ENCODE assay signal across 11 mouse cellular contexts in the genomic region with DNA sequence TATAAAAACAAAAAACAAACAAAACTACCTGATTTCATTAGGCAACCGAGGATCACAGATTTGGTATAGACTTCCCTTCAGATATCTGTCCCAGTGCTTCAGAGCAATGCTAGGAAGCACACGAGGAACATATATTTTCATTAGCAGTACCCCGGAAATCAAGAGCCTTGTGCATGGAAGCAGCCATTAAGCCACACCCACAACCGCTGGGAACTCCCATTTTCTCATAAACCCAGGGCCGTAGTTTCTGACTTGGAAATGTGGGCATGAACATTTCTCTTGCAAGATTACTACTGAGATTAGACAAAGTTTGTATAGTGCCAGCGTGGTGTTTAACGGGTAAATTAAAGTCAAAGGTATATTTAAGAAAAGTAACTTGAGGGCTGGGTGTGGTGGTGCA. TPM values are rescaled to one million over a fixed set of nuclear protein-coding genes. Genes with fewer than 3 reads are reported as not detected.
DNase-seq lines count a peak whose midpoint lies in the region; ATAC-seq and TF ChIP-seq lines count a peak whose summit lies in the region.
"Had no signal": no experiment of that assay in that cellular context is flagged by ENCODE, and none has a peak within 500 bp of the region (broad histone marks: within the 10 kb centered on the region; RNA-seq: fewer than 3 reads in every experiment).

No protein-coding gene starts in this region.

- no peaks in the 10 kb centered on the region for H3K27me3 ChIP-seq in limb, embryonic 12.5 days
- H3K27me3 ChIP-seq in limb, embryonic 10.5 days (ENCODE audit: low read depth, poor library complexity, severe bottlenecking) = no peaks in the 10 kb centered on the region
- H3K27me3 ChIP-seq in ES-Bruce4 (ENCODE audit: control insufficient read depth, insufficient read depth, low read length, poor library complexity, severe bottlenecking) (no peaks in the 10 kb centered on the region), MEL (ENCODE audit: control insufficient read depth in 1 of 2, insufficient read depth in 2 of 2, low read length in 2 of 2) (no peaks in the 10 kb centered on the region)
- H3K27me3 ChIP-seq in limb, embryonic 13.5 days = no peaks in the 10 kb centered on the region
- H3K27me3 ChIP-seq in hindbrain, postnatal 0 days (ENCODE audit: insufficient read depth, low read length) = no peaks in the 10 kb centered on the region

- TF ChIP-seq CTCF in ES-Bruce4 (IDR thresholded peaks at IDR 0.05; ENCODE audit: low read depth, low read length) (no peak), MEL (IDR thresholded peaks at IDR 0.05 in 2 of 3, conservative IDR thresholded peaks at IDR 0.05 in 1 of 3; ENCODE audit: control insufficient read depth in 1 of 3, insufficient read depth in 1 of 3, low read depth in 2 of 3, low read length in 3 of 3, poor library complexity in 1 of 3, severe bottlenecking in 1 of 3) (no peak)
- no peak for TF ChIP-seq CTCF in hindbrain, postnatal 0 days (IDR thresholded peaks at IDR 0.05; ENCODE audit: low read depth)

- TF ChIP-seq EP300 in ES-Bruce4 (IDR thresholded peaks at IDR 0.05; ENCODE audit: insufficient read depth, low read depth, low read length) (no peak), MEL (IDR thresholded peaks at IDR 0.05; ENCODE audit: low read depth in 1 of 2, low read length in 2 of 2) (no peak)

- peaks cover 63% of the 10 kb centered on the region for H3K79me2 ChIP-seq in MEL (ENCODE audit: control insufficient read depth, insufficient read depth, low read length, poor library complexity)

- H3K4me1 ChIP-seq in limb, embryonic 12.5 days (replicated peaks) = peaks cover 23% of the 10 kb centered on the region
- H3K4me1 ChIP-seq in limb, embryonic 10.5 days = peaks cover 19% of the 10 kb centered on the region
- H3K4me1 ChIP-seq in ES-Bruce4 (ENCODE audit: control insufficient read depth, insufficient read depth, low read length) = no peaks in the 10 kb centered on the region
- peaks cover 19 to 34% of the 10 kb centered on the region in 2 experiments for H3K4me1 ChIP-seq in MEL (ENCODE audit: control insufficient read depth in 1 of 2, insufficient read depth in 2 of 2, low read length in 2 of 2)
- peaks cover 23% of the 10 kb centered on the region for H3K4me1 ChIP-seq in limb, embryonic 13.5 days
- peaks cover 14% of the 10 kb centered on the region for H3K4me1 ChIP-seq in hindbrain, postnatal 0 days (ENCODE audit: insufficient read depth, low read length)

- H3K4me2 ChIP-seq in limb, embryonic 12.5 days = peak overlapping the region; percentile 79; the same call in 1 of the 2 replicates
- H3K4me2 ChIP-seq in limb, embryonic 13.5 days (replicated peaks) = peak overlapping the region; percentile 93
- no peak overlapping the region for H3K4me2 ChIP-seq in hindbrain, postnatal 0 days (ENCODE audit: low read depth, low read length)

- H3K36me3 ChIP-seq in limb, embryonic 12.5 days = peaks cover 38% of the 10 kb centered on the region
- H3K36me3 ChIP-seq in limb, embryonic 10.5 days = peaks cover 44% of the 10 kb centered on the region
- H3K36me3 ChIP-seq in ES-Bruce4 (ENCODE audit: control insufficient read depth, insufficient read depth, low read length, poor library complexity, severe bottlenecking) (peaks cover 29% of the 10 kb centered on the region), MEL (ENCODE audit: control insufficient read depth in 1 of 2, insufficient read depth in 2 of 2, low read length in 2 of 2) (peaks cover 7 to 48% of the 10 kb centered on the region in 2 experiments)
- peaks cover 35% of the 10 kb centered on the region for H3K36me3 ChIP-seq in limb, embryonic 13.5 days
- H3K36me3 ChIP-seq in hindbrain, postnatal 0 days (ENCODE audit: insufficient read depth, low read length) = peaks cover 2% of the 10 kb centered on the region; the same call in 1 of the 2 replicates

- TF ChIP-seq POLR2A in ES-Bruce4 (IDR thresholded peaks at IDR 0.05; ENCODE audit: insufficient read depth, low read length) = no peak
- no peak for TF ChIP-seq POLR2A in MEL (IDR thresholded peaks at IDR 0.05; ENCODE audit: control insufficient read depth in 1 of 2, insufficient read depth in 1 of 2, low read depth in 1 of 2, low read length in 2 of 2, poor library complexity in 1 of 2)

- H3K27ac ChIP-seq in limb, embryonic 12.5 days = no peak overlapping the region
- H3K27ac ChIP-seq in limb, embryonic 10.5 days = no peak overlapping the region
- H3K27ac ChIP-seq in ES-Bruce4 (ENCODE audit: insufficient read depth, low read length) (no peak overlapping the region), MEL (ENCODE audit: control insufficient read depth, low read depth, low read length) (no peak overlapping the region)
- no peak overlapping the region for H3K27ac ChIP-seq in limb, embryonic 13.5 days
- H3K27ac ChIP-seq in hindbrain, postnatal 0 days = no peak overlapping the region

- ATAC-seq in limb, embryonic 12.5 days (ENCODE audit: insufficient number of reproducible peaks, insufficient read depth, low FRiP score, low TSS enrichment, low read depth) = no peak
- ATAC-seq in limb, embryonic 13.5 days (ENCODE audit: low FRiP score, low read depth) = no peak
- ATAC-seq in hindbrain, postnatal 0 days = no peak

- H3K9ac ChIP-seq in limb, embryonic 12.5 days (replicated peaks) = no peak overlapping the region
- H3K9ac ChIP-seq in ES-Bruce4 (ENCODE audit: low read depth, poor library complexity, severe bottlenecking) = peak overlapping the region; percentile 82
- no peak overlapping the region for H3K9ac ChIP-seq in MEL (ENCODE audit: control insufficient read depth, low read depth, low read length, poor library complexity, severe bottlenecking)
- H3K9ac ChIP-seq in limb, embryonic 13.5 days = no peak overlapping the region
- H3K9ac ChIP-seq in hindbrain, postnatal 0 days (replicated peaks; ENCODE audit: low read length) = no peak overlapping the region

- 91% methylated on average over 7 of the region's 7 CpGs for WGBS in limb, embryonic 12.5 days
- 94% methylated on average over 7 of the region's 7 CpGs for WGBS in limb, embryonic 10.5 days
- 84% methylated on average over 7 of the region's 7 CpGs for WGBS in limb, embryonic 13.5 days
- WGBS in hindbrain, postnatal 0 days = 91% methylated on average over 7 of the region's 7 CpGs

- TF ChIP-seq RAD21 in MEL (IDR thresholded peaks at IDR 0.05; ENCODE audit: low read depth, low read length) = no peak

- no peak for DNase-seq in limb, embryonic 10.5 days (ENCODE audit: low spot score)
- DNase-seq in MEL (ENCODE audit: low read depth, low spot score) = peak; percentile 38
- DNase-seq in thymus, postnatal 4 days = no peak
- no peak for DNase-seq in hindbrain, postnatal 0 days (ENCODE audit: low spot score)
- no peak for DNase-seq in spleen, postnatal 14 days (ENCODE audit: low spot score in 2 of 2)
- DNase-seq: cerebellum, adult 9-11 months; kidney, postnatal 14 days had no signal

- H3K9me3 ChIP-seq in limb, embryonic 12.5 days = no peaks in the 10 kb centered on the region
- H3K9me3 ChIP-seq in limb, embryonic 10.5 days (replicated peaks) = no peaks in the 10 kb centered on the region
- H3K9me3 ChIP-seq in ES-Bruce4 (replicated peaks; ENCODE audit: control insufficient read depth, insufficient read depth, low read length, poor library complexity, severe bottlenecking) (no peaks in the 10 kb centered on the region), MEL (replicated peaks; ENCODE audit: insufficient read depth, low read length) (no peaks in the 10 kb centered on the region)
- no peaks in the 10 kb centered on the region for H3K9me3 ChIP-seq in limb, embryonic 13.5 days
- no peaks in the 10 kb centered on the region for H3K9me3 ChIP-seq in hindbrain, postnatal 0 days (ENCODE audit: low read length)

- peak overlapping the region; percentile 92; the same call in 1 of the 2 replicates for H3K4me3 ChIP-seq in limb, embryonic 12.5 days (replicated peaks)
- no peak overlapping the region for H3K4me3 ChIP-seq in limb, embryonic 10.5 days
- H3K4me3 ChIP-seq in ES-Bruce4 (ENCODE audit: low read depth, low read length) (peak overlapping the region; percentile 30), MEL (ENCODE audit: control insufficient read depth in 1 of 2, insufficient read depth in 1 of 2, low read depth in 2 of 2, low read length in 2 of 2) (peak overlapping the region; percentile 14 to 19; a peak in 2 of 4 replicates)
- H3K4me3 ChIP-seq in limb, embryonic 13.5 days = peak overlapping the region; percentile 96; the same call in 1 of the 2 replicates
- no peak overlapping the region for H3K4me3 ChIP-seq in hindbrain, postnatal 0 days (ENCODE audit: low read length)

RNA-seq across cellular contexts. Expression of a gene that starts 1.6 kb away (rescaled TPM):
- polyA plus RNA-seq in limb, embryonic 12.5 days (2016; fragmentation: Nextera tagmentation; extraction: Ambion mirVana) = 237 and 240 TPM in 2 replicates
- 276 and 306 TPM in 2 replicates for polyA plus RNA-seq in limb, embryonic 10.5 days (2016; fragmentation: Nextera tagmentation; extraction: Ambion mirVana)
- polyA plus RNA-seq in ES-Bruce4 (2011; ENCODE audit: insufficient read depth, insufficient read length, low read depth, missing spikeins) = 306 and 325 TPM in 2 replicates
- 295 and 302 TPM in 2 replicates for total RNA-seq in MEL (2012; rRNA removed)
- polyA plus RNA-seq in MEL (2012; ENCODE audit: insufficient read depth in 1 of 2, insufficient read length in 2 of 2, low read depth in 1 of 2, low replicate concordance in 2 of 2, missing spikeins in 1 of 2) = 100 to 1,000 TPM; 355 to 642 TPM
- 222 and 227 TPM in 2 replicates for polyA plus RNA-seq in limb, embryonic 13.5 days (2015; fragmentation: Nextera tagmentation; extraction: Ambion mirVana)
- 106 and 107 TPM in 2 replicates for total RNA-seq in hindbrain, postnatal 0 days (2014; rRNA removed)
- polyA plus RNA-seq in hindbrain, postnatal 0 days (2015; fragmentation: Nextera tagmentation; extraction: Ambion mirVana) = 158 and 162 TPM in 2 replicates

RNA-seq across cellular contexts. Expression of a gene that starts 1.6 kb away (rescaled TPM):
- 29.4 and 30.5 TPM in 2 replicates for polyA plus RNA-seq in limb, embryonic 12.5 days (2016; fragmentation: Nextera tagmentation; extraction: Ambion mirVana)
- 25.4 and 28.6 TPM in 2 replicates for polyA plus RNA-seq in limb, embryonic 10.5 days (2016; fragmentation: Nextera tagmentation; extraction: Ambion mirVana)
- polyA plus RNA-seq in ES-Bruce4 (2011; ENCODE audit: insufficient read depth, insufficient read length, low read depth, missing spikeins) = 10.3 and 10.7 TPM in 2 replicates
- total RNA-seq in MEL (2012; rRNA removed) = 10.9 and 12.5 TPM in 2 replicates
- 10 to 100 TPM in 1 of 2 experiments, not detected in 1; 15.1 TPM for polyA plus RNA-seq in MEL (2012; ENCODE audit: insufficient read depth in 1 of 2, insufficient read length in 2 of 2, low read depth in 1 of 2, low replicate concordance in 2 of 2, missing spikeins in 1 of 2)
- polyA plus RNA-seq in limb, embryonic 13.5 days (2015; fragmentation: Nextera tagmentation; extraction: Ambion mirVana) = 28.5 and 29.1 TPM in 2 replicates
- total RNA-seq in hindbrain, postnatal 0 days (2014; rRNA removed) = 48.8 and 51.1 TPM in 2 replicates
- polyA plus RNA-seq in hindbrain, postnatal 0 days (2015; fragmentation: Nextera tagmentation; extraction: Ambion mirVana) = 56.0 and 60.8 TPM in 2 replicates

RNA-seq across cellular contexts. Expression of a gene that starts 5.3 kb away (rescaled TPM):
- 0.51 and 1.3 TPM in 2 replicates for polyA plus RNA-seq in limb, embryonic 12.5 days (2016; fragmentation: Nextera tagmentation; extraction: Ambion mirVana)
- 0.50 and 0.74 TPM in 2 replicates for polyA plus RNA-seq in limb, embryonic 10.5 days (2016; fragmentation: Nextera tagmentation; extraction: Ambion mirVana)
- polyA plus RNA-seq in ES-Bruce4 (2011; ENCODE audit: insufficient read depth, insufficient read length, low read depth, missing spikeins) (0.68 and 0.90 TPM in 2 replicates), MEL (2012; ENCODE audit: insufficient read depth in 1 of 2, insufficient read length in 2 of 2, low read depth in 1 of 2, low replicate concordance in 2 of 2, missing spikeins in 1 of 2) (under 1 TPM in 1 of 2 experiments, not detected in 1; 0.46 TPM)
- 0.10 and 0.19 TPM in 2 replicates for total RNA-seq in MEL (2012; rRNA removed)
- 0.29 and 0.45 TPM in 2 replicates for polyA plus RNA-seq in limb, embryonic 13.5 days (2015; fragmentation: Nextera tagmentation; extraction: Ambion mirVana)
- total RNA-seq in hindbrain, postnatal 0 days (2014; rRNA removed) = not detected in 2 replicates
- 0.70 and 0.91 TPM in 2 replicates for polyA plus RNA-seq in hindbrain, postnatal 0 days (2015; fragmentation: Nextera tagmentation; extraction: Ambion mirVana)
- polyA plus RNA-seq: small intestine, adult 2 months had no signal

RNA-seq across cellular contexts. Expression of a gene that starts 17.5 kb away (rescaled TPM):
- 13.4 and 13.5 TPM in 2 replicates for polyA plus RNA-seq in limb, embryonic 12.5 days (2016; fragmentation: Nextera tagmentation; extraction: Ambion mirVana)
- polyA plus RNA-seq in limb, embryonic 10.5 days (2016; fragmentation: Nextera tagmentation; extraction: Ambion mirVana) = 18.3 and 18.4 TPM in 2 replicates
- polyA plus RNA-seq in ES-Bruce4 (2011; ENCODE audit: insufficient read depth, insufficient read length, low read depth, missing spikeins) = 22.0 and 22.3 TPM in 2 replicates
- total RNA-seq in MEL (2012; rRNA removed) = 6.4 and 8.3 TPM in 2 replicates
- polyA plus RNA-seq in MEL (2012; ENCODE audit: insufficient read depth in 1 of 2, insufficient read length in 2 of 2, low read depth in 1 of 2, low replicate concordance in 2 of 2, missing spikeins in 1 of 2) = 1 to 10 TPM in 1 of 2 experiments, not detected in 1; 9.3 TPM
- polyA plus RNA-seq in limb, embryonic 13.5 days (2015; fragmentation: Nextera tagmentation; extraction: Ambion mirVana) = 11.9 and 12.1 TPM in 2 replicates
- 3.8 and 4.5 TPM in 2 replicates for total RNA-seq in hindbrain, postnatal 0 days (2014; rRNA removed)
- 4.7 and 4.9 TPM in 2 replicates for polyA plus RNA-seq in hindbrain, postnatal 0 days (2015; fragmentation: Nextera tagmentation; extraction: Ambion mirVana)

Comparison
In these comparisons a context has a peak if more than half of its experiments do, and no peak if none do; other contexts are left out.
1. H3K4me3 ChIP-seq: peak in limb, embryonic 12.5 days (single experiment), ES-Bruce4 (single experiment), MEL (2 of 2) and limb, embryonic 13.5 days (single experiment); none in limb, embryonic 10.5 days (single experiment) and hindbrain, postnatal 0 days (single experiment).